Mouse (Mus musculus) adrenal gland, postnatal 25 days (tissue): ENCODE measurements around the gene Kif28. TPM values are rescaled to one million over a fixed set of nuclear protein-coding genes. Genes with fewer than 3 reads are reported as not detected.
"Not testable (repeated sequence)": the region's sequence is repeated elsewhere in the genome, so short reads cannot be mapped to it uniquely, and the experiment has no call there.

Experiments
- DNase-seq: peaks from one replicate; pipeline ENCODE4 v3.0.0; 2021; ENCODE audit warnings: mixed read lengths
- total RNA-seq: library from RNA; stranded (reverse); gene quantifications from 2 replicates; pipeline ENCODE4 v1.2.3, GENCODE M21; 2021

Gene Kif28
- total RNA-seq, 1 experiment from 2014 or later: not detected

DNA sequence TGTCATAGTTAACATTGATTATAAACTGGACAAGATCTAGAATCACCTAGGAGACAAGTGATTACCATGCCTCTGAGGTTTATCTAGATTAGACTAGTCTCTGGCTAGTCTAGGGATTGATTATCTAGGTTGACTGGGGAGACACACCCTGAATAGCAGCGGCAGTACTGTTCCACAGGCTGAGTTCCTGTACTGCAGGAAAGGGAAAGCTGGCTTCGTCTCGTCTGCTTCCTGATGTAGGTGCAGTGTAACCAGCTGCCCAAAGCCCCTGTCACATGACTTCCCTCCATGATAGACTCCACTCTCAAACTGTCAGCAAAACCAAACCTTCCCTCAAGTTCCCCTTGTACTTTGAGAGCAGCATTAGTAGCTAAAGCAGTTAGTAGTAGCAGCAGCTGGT, 40.9 kb downstream of the Kif28 start:
- DNase-seq: no peak

DNA sequence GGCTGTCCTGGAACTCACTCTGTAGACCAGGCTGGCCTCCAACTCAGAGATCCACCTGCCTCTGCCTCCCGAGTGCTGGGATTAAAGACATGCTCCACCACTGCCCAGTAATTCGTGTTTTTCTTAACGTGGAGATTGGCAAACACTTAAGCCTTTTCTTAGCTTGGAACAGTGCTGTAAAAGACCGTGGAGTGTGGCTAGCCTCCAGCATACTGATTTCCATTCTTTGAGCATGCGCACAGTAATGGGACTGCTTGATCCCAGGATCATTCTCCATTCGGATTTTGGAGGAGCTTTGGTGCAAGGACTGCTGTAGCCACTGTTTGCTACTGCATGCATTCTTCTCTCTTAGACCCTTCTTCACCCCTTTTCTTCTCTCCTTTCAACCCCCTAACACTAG, 55.6 kb downstream of the Kif28 start:
- DNase-seq: no peak

DNA sequence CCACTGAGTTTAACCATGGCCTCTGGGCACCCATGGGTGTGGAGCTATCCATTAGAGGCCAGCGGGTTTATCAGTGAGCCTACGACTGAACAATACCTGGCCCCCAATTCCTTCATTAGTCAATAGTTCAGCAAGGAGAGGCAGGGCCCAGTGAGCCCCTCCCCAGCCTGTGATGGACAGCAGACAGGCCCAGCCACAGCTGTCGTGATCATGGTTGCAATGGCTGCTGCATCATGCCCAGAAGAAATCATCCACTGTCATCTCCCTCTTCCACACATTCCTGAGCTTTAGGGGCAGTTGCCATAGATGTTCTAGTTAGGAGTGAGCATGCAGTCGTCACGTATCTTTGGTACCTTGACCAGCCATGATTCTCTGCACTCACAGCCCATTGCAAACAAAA, 56.2 kb downstream of the Kif28 start:
- DNase-seq: no peak

DNA sequence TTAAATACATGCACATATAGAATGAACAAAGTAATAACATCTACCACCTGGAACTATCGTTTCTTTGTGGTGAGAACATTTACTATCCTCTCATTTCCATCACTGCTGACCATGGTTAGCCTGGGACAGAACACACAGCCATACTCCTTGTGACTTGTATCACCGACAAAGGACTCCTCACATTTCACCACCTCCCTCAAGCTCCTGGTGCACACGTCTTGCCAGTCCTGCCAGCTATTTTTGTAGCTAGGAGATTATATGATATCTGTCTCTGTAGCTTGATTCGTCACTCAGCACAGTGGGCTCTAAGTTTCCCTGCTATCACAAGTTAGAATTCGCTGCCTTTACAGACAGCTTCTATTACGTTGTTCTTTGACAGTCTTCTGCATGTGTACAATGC, 56.7 kb downstream of the Kif28 start:
- DNase-seq: no peak

DNA sequence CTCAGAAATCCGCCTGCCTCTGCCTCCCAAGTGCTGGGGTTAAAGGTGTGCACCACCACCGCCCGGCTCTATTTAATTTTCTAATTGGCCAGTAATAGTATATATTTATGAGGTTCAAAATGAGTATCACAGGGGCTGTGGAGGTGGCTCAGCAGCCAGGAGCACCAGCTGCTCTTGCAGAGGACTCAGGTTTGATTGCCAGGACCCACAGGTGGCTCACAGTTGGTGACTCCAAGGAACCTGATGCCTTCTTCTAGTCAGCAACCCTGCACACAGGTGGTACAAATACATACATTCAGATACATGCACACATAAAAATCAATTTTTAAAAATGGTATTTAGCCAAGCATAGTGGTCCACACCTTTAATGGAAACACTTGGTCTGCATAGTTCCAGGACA, 57.1 kb downstream of the Kif28 start:
- DNase-seq: no peak

DNA sequence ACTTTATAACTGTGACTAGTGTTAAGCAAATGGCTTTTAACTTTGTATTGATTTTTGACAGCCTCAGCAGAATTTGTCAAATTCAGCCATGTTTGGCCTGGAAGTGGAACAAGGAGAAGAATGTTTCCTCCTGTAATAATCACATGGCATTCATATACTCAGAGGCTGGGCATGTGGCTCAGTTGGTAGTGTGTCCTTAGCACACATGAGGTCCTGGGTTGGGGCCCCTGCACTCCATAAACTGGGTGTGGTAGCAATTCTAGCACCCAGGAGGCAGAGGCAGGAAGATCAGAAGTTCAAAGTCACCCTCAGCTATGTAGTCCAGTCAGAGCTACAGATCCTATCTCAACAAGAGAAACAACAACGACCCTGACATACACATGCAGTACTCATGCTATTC, 57.8 kb downstream of the Kif28 start:
- DNase-seq: no peak

DNA sequence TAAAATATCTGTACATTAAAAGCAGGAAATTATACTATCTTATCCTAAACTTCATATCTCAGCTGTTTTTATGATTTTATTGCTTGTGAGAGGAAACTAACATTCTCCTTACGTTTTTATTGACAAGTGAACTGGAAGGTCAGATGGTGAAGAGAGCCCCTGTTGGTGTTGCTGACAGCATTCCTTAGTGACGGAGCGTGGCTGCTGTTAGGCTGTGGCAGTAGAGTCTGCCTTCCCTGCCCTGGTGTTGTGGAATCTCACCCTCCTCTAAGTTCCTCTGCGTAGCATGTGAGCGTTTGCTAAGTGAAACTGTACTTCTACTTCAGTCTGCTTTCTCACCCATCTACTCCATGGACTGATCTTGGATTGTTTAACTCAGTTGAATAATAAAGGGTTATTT, 58.3 kb downstream of the Kif28 start:
- DNase-seq: no peak

DNA sequence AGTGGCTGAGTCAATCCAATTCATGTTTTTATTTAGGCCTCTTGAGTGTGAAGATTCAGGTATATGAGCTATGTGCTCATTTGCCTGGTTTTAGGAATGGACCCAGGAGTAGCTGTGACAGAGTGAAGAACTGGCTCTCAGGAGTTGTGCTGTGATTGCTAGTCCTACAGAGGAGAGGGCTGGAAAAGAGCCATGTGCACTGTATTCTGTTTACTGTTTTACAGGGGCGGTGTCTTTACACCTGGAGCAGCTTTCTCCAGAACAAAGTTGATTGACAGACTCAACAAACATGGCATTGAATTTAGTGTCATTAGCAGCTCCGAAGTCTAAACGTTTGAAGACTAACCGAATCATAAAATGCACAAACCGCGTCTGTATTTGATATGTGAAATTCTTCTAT, 58.7 kb downstream of the Kif28 start:
- DNase-seq: no peak

DNA sequence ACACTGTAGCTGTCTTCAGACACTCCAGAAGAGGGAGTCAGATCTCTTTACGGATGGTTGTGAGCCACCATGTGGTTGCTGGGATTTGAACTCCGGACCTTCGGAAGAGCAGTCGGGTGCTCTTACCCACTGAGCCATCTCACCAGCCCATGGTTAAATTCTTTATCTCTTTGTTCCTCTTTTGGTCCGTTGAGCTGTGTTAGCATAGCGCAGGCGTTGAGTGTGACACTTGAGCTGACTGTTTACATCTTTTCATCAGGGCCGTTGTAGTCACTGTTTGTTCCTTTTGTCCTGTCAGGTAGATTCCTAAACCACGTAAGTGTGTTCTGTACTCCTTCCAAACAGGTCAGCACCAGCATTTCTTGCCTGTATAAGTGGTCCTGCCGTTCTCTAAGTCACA, 62.3 kb downstream of the Kif28 start:
- DNase-seq: not testable (repeated sequence)

DNA sequence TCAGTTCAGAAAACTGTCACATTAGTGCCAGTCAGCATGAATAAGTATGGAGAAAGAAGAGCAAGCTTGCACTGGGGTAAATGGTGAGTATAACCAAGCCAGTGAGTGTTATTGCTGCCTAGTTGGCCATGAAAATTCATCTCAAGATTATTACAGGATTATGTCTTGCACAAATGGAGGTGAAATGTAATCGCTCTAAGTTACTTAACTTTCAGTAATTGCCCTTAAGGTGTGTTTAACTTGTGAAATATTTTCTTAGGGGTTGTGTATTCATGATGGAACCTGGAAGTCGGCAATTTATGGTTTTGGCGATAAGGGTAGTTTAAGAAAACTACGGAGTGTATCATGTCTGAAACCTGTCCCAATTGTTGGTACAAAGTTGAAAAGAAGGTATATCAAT, 65.7 kb downstream of the Kif28 start:
- DNase-seq: no peak

DNA sequence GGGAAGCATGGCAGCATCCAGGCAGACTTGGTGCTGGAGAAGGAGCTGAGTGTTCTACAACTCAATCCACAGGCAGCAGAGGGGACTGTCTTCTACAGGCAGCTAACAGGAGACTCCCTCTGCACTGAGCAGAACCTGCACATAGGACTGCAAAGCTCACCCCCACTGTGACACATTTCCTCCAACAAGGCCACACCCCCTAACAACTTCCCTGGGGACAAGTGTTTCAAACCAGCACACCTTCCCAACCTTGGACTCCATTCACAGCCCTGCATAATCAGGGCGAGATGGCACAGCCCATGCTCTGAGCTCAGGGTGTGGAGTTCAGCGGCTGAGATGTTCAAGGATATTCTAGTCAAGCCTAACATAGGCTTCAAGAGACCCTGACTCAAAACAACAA, 68.0 kb downstream of the Kif28 start:
- DNase-seq: no peak

DNA sequence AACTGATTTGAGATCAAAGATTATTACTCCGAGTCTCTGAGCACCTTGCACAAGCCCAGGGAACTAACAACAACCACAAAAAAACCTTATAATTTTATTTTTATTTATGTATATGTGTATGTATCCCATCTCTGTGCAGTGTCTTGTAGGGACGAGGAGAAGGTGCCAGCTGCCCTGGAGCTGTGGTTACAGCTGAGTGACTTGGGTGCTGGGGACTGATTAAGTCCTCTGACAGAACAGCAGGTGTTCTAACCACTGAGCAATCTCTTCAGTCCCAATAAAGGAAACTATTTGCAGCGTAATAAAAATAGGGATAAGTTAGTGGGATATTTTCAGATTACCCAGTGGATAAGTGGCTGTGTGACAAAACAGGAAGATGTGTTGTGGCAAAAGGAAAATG, 70.7 kb downstream of the Kif28 start:
- no peak for DNase-seq

DNA sequence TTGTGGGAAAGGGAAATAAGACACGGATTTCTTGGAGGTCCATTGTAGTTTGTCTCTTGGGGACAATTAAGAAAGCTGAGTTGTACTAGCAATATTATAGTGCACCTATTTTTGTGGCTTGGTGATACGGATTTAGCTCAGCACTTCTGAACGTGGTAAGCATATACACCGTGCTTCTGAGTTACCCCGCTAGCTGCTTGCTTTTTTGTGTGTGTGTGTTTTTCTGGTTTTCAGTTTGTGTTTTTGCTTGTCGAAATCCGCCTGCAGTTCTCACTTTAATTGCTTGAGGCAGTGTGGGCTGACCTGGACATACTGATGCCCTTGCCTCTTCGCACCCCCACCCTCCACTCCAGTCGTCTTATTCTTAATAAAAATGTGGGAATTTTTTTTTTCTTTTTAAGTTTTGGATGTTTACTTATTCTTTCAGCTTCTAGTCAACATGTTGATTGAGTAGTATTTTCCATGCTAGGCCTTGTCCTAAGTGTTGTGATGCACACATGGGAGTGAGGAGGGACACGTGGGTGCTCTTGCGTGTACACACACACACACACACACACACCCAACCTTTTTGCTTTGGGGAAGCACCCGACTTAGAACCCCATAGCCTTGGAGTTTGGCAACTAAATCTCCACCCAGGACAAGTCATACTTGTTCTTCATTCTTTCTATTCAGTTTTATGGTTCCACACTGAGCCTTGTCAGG, 76.1 kb downstream of the Kif28 start:
- no peak for DNase-seq

DNA sequence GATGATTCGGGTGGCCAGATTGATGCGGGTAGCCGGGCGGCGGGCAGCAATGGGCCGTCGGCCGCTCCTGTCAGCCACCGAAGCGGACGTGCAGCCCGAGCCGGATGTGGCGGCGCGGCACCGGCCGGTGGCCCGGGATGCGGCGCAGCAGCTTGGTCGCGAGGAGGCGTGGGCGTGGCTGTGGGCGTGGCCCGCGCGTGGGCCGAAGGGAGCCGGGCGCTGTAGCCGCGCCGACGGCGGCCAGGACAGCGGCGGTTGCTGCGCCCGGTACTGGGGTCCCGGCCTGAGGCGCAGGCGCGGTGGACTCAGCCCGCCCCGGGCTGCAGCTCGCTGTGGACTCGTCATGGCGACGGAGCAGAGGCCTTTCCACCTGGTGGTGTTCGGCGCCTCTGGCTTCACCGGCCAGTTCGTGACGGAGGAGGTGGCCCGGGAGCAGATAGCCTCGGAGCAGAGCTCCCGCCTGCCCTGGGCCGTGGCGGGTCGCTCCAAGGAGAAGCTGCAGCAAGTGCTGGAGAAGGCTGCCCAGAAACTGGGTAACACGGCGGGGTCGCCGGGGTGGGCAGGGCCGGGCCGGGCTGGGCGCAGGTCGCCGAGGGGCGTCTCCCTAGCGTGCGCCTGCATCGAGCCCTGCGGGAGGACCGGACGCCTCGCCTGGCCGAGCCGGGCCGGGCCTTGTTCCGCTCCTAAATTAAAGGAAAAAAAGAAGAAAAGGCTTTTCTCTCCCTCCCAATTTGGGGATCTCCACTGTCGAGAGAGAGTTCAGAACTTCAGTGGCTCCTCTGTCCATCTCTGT, 76.9 kb downstream of the Kif28 start, which contains the start of gene Sccpdh:
Sccpdh (plus strand) TSS at position 198 of the 793 bp plus-strand sequence.
- DNase-seq: peak; percentile 94

DNA sequence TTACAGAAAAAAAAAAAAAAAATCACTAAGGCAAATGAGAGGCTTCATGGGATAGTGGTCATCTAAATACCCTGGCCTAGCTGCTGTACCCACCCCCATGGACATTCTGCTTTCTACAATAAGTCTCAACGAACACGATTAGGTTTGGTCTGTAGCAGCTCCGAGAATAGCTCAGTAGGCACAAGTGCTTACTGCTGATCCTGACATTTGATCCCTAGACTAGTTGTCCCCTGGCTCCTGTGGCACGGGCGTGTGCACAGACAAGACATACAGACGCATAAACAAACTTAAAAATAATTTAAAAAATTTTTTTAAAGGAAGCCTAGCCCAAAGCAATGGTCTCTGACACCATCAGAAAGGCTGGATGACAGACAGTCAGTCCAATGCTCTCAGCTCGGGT, 77.6 kb downstream of the Kif28 start:
- DNase-seq: no peak

DNA sequence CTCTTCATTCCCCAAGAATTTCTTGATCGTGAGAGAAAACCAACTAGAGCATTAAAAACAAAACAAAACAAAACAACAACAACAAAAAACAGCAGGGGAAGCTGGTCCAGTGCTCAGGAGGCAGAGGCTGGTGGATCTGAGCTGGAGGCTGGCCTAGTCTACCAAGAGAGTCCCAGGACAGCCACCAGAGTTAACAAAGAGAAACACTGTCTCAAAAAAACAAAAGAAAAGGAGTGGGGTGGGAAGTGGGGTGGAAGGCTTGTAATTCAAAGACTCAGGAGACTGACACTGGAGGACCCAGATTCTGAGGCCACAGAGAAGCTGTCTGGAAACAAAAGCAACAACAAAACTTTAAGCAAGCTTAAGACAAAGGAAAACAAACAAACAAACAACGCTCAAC, 78.1 kb downstream of the Kif28 start:
- no peak for DNase-seq

DNA sequence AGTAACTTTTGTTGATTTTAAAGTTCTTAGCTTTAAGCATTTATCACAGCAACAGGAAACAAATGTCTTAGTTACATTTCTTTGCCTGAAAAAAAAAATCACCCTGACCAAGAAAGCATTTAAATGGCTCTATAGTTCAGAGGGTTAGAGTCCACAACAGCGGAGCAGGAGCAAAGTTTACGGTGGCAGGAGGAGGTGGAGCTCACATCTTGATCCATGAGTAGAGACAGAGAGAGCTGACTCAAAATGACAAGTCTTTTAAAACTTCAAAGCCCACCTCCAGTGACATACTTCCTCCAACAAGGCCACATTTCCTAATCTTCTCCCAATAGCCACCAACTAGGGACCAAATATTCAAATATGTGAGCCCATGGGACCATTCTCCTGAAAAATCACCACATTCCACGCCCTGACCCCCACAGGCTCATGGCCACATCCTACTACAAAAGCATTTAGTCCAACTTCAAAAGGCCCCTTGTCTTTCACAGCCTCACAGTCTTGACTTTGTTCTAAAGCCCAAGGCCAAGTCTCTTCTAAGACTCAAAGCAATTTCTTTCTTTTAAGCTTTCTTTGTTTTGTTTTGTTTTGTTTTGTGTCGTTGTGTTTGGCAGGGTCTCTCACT, 80.7 kb downstream of the Kif28 start:
- no peak for DNase-seq

DNA sequence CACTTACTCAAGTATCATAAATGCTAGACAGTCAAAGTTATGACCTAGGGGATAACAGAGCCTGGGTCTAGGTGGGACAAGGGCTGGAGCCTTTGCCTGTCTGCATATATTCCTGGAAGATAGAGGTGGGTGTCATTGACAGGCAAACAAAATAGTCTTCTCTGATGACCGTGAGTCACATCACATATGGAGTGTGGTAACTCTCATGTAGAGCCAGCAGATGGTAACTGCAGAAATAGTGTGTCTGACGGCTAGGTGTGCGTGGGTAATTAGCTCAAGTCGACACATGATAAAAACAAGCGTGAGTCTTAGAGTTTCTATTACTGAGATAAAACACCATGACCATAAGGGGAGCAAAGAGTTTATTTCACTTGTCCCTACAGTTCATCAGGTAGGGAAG, 82.0 kb downstream of the Kif28 start:
- no peak for DNase-seq

DNA sequence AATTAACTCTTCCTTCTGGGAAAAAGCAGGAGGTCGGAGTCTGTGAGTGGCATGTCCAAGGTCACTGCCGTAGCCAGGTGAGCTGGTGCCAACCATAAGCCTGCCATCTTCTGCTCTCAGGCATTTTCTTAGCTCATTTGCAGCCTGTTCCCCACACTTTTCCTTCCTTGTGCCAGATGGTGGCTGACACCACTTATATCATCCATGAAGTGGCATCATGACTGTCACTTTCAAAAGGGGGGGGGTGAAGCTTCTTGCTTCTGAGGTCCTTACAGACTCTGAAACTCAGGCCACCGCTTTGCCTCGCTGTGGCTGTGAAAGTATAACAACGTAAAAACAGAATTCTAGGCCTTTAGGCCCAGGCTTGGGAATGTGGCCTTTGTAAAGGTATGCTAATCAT, 93.8 kb downstream of the Kif28 start:
- DNase-seq: no peak

DNA sequence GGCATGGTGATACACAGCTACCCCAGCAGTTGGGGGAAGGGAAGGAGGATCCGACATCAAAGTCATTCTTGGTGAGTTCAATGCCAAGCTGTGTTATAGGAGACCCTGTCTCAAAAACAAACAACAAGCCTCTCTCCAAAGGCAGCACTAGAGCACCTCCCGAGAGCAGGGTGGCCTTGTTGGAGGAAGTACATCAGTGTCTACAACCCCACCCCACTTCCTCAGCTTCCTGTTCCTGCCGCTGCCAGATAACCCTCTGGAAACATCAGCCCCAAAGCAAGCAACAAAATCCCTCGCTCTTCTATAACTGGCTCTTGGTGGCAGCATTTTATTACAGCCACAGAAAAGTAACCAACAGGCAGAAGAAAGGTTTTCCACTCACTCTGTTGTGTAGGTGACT, 94.8 kb downstream of the Kif28 start:
- no peak for DNase-seq

DNA sequence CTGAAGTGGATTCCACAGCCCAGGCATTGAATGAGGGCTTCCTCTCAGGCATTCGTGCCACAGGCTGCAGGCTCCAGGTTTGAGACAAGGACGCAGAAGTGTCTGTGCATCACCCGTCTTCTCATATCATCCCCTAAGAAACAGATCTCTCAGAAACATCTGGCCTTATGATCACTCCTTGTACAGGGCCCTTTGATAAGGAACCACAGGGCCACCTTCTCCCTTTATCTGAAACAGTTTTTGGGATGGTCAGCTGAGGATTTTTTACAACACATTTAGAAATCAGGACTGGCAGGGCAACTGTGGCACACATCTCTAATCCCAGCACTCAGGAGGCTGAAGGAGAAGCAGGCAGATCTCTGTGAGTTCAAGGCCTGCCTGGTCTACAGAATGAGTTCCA, 95.7 kb downstream of the Kif28 start:
- no peak for DNase-seq

DNA sequence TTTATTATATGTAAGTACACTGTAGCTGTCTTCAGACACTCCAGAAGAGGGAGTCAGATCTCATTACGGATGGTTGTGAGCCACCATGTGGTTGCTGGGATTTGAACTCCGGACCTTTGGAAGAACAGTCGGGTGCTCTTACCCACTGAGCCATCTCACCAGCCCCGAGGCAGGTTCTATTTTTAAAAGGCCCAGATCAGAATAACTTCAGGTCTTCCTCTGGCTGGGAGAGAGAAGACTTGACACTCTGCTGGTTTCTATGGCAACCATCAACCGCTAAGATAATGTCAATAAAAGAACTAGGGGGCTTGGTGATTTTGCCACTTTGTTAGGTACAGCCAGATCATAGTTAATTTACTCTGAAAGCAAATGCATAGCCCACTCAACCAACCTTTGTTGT, 96.4 kb downstream of the Kif28 start:
- not testable (repeated sequence) for DNase-seq

DNA sequence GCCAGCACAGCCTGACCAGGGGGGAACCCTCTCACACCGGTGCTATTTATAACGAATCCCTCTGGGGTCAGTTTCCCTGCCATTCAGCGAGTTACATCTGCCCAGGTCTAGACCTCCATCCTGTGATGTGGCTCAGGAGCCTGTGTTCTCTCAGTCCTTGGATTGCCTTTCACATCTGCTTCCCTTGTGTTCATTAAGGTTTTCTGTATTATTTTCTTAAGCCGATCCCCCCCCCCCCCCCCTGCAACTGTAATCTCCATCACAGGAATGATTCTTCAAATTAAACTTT, 99.1 kb downstream of the Kif28 start:
- DNase-seq: no peak
